In genomic region chr7:37999691-38000090, GRCm38 (mm10) we compare ENCODE assay signal across 8 mouse cellular contexts. TPM values are rescaled to one million over a fixed set of nuclear protein-coding genes. Genes with fewer than 3 reads are reported as not detected.
A peak's percentile ranks its signal among the peaks of the same experiment; 100 is the strongest.
DNase-seq lines count a peak whose midpoint lies in the region; ATAC-seq and TF ChIP-seq lines count a peak whose summit lies in the region.
"Had no signal": no experiment of that assay in that cellular context is flagged by ENCODE, and none has a peak within 500 bp of the region (broad histone marks: within the 10 kb centered on the region; RNA-seq: fewer than 3 reads in every experiment).

No protein-coding gene starts in this region.

- H3K27ac ChIP-seq in kidney, embryonic 16.5 days (ENCODE audit: low read length): no peak overlapping the region
- no peak overlapping the region for H3K27ac ChIP-seq in CH12.LX (ENCODE audit: insufficient read depth, low read depth)
- H3K27ac ChIP-seq: hindbrain, embryonic 15.5 days had no signal

- TF ChIP-seq POLR2A in CH12.LX (IDR thresholded peaks at IDR 0.05; ENCODE audit: low read depth, low read length): no peak

- WGBS in kidney, embryonic 16.5 days: 58% methylated on average over 2 of the region's 2 CpGs

- H3K4me3 ChIP-seq in kidney, embryonic 16.5 days (ENCODE audit: low read length): no peak overlapping the region
- no peak overlapping the region for H3K4me3 ChIP-seq in CH12.LX (replicated peaks in 1 of 3; ENCODE audit: low read depth in 2 of 3, low read length in 2 of 3, poor library complexity in 1 of 3)
- H3K4me3 ChIP-seq: hindbrain, embryonic 15.5 days had no signal

- H3K27me3 ChIP-seq in kidney, embryonic 16.5 days (ENCODE audit: insufficient read depth, low read length): no peaks in the 10 kb centered on the region
- no peaks in the 10 kb centered on the region for H3K27me3 ChIP-seq in CH12.LX (replicated peaks)
- no peaks in the 10 kb centered on the region for H3K27me3 ChIP-seq in splenic B cell, adult 2 months (ENCODE audit: control insufficient read depth, insufficient read depth, low read length, poor library complexity, severe bottlenecking)
- H3K27me3 ChIP-seq: hindbrain, embryonic 15.5 days had no signal

- H3K4me2 ChIP-seq in kidney, embryonic 16.5 days (replicated peaks; ENCODE audit: low read depth, low read length): no peak overlapping the region
- no peak overlapping the region for H3K4me2 ChIP-seq in CH12.LX (ENCODE audit: insufficient read depth, low read depth, poor library complexity, severe bottlenecking)
- H3K4me2 ChIP-seq: hindbrain, embryonic 15.5 days had no signal

- no peak for ATAC-seq in kidney, embryonic 16.5 days (ENCODE audit: low FRiP score, low TSS enrichment)

- H3K36me3 ChIP-seq in kidney, embryonic 16.5 days (ENCODE audit: insufficient read depth, low read length): no peaks in the 10 kb centered on the region
- peaks cover 0 to 26% of the 10 kb centered on the region in 2 experiments for H3K36me3 ChIP-seq in CH12.LX (replicated peaks in 1 of 2; ENCODE audit: control insufficient read depth in 1 of 2, insufficient read depth in 1 of 2, low read length in 1 of 2)
- no peaks in the 10 kb centered on the region for H3K36me3 ChIP-seq in splenic B cell, adult 2 months (ENCODE audit: control insufficient read depth, insufficient read depth, low read length, poor library complexity, severe bottlenecking)
- H3K36me3 ChIP-seq: hindbrain, embryonic 15.5 days had no signal

- in situ Hi-C loops in CH12.LX (cut with MboI; ENCODE audit: low pct_ligation_motif_present, low pct_unique_long_range_greater_than_20kb, low sequenced_read_pairs): no loop called here

- no peaks in the 10 kb centered on the region for H3K9me3 ChIP-seq in kidney, embryonic 16.5 days (ENCODE audit: low read length)
- H3K9me3 ChIP-seq in CH12.LX (replicated peaks; ENCODE audit: low read length): no peaks in the 10 kb centered on the region
- H3K9me3 ChIP-seq: hindbrain, embryonic 15.5 days had no signal

- TF ChIP-seq RAD21 in CH12.LX (IDR thresholded peaks at IDR 0.05; ENCODE audit: low read depth, low read length): no peak

- peak; percentile 14 to 33 for DNase-seq in kidney, postnatal 25 days
- DNase-seq in CH12.LX (ENCODE audit: extremely low read depth): peak; percentile 21
- DNase-seq in WW6 (ENCODE audit: low read depth, low spot score): peak; percentile 29
- peak; percentile 56 for DNase-seq in splenic B cell, adult 2 months (ENCODE audit: low read depth, low spot score)
- DNase-seq in frontal cortex, postnatal 36 days (ENCODE audit: low spot score in 2 of 2): no peak
- no peak for DNase-seq in cerebellum, adult 9-10 months

- no peak overlapping the region for H3K9ac ChIP-seq in kidney, embryonic 16.5 days (replicated peaks; ENCODE audit: low read length)
- no peak overlapping the region for H3K9ac ChIP-seq in CH12.LX (ENCODE audit: insufficient read depth, low read depth)
- H3K9ac ChIP-seq: hindbrain, embryonic 15.5 days had no signal

- no peak for TF ChIP-seq EP300 in CH12.LX (IDR thresholded peaks at IDR 0.05; ENCODE audit: low read length)

- peak in 1 of 2 experiments; percentile 52; a peak in 2 of 4 replicates for TF ChIP-seq CTCF in CH12.LX (conservative IDR thresholded peaks at IDR 0.05 in 1 of 2, IDR thresholded peaks at IDR 0.05 in 1 of 2; ENCODE audit: low read depth in 2 of 2, low read length in 2 of 2)

- H3K4me1 ChIP-seq in kidney, embryonic 16.5 days (ENCODE audit: insufficient read depth, low read length): peaks cover 4% of the 10 kb centered on the region; the same call in 1 of the 2 replicates
- H3K4me1 ChIP-seq in CH12.LX (ENCODE audit: control insufficient read depth in 1 of 2, insufficient read depth in 2 of 2): peaks cover 0 to 8% of the 10 kb centered on the region in 2 experiments; a peak in 1 of 4 replicates

- dilution Hi-C loops in CH12.LX (cut with MboI; ENCODE audit: extremely low pct_ligation_motif_present, extremely low pct_unique_long_range_greater_than_20kb, low sequenced_read_pairs): no loop called here

- peaks cover 27% of the 10 kb centered on the region for H3K79me2 ChIP-seq in CH12.LX (replicated peaks; ENCODE audit: control insufficient read depth, extremely low read depth, insufficient read depth, poor library complexity, severe bottlenecking)

TF ChIP-seq in CH12.LX, 34 proteins besides CTCF, POLR2A, EP300 and RAD21:
- TF ChIP-seq ZKSCAN1 (IDR thresholded peaks at IDR 0.05; ENCODE audit: borderline replicate concordance, low read depth, low read length): no peak
- no peak for TF ChIP-seq GABPA (IDR thresholded peaks at IDR 0.05; ENCODE audit: insufficient replicate concordance, low read depth, low read length)
- TF ChIP-seq BHLHE40 (IDR thresholded peaks at IDR 0.05; ENCODE audit: low read depth, low read length): no peak
- TF ChIP-seq KAT2A (IDR thresholded peaks at IDR 0.05; ENCODE audit: insufficient replicate concordance, low read length): no peak
- TF ChIP-seq SIN3A (IDR thresholded peaks at IDR 0.05; ENCODE audit: low read length): no peak
- TF ChIP-seq MEF2A (IDR thresholded peaks at IDR 0.05; ENCODE audit: borderline replicate concordance, low read depth, low read length): no peak
- no peak for TF ChIP-seq MAZ (IDR thresholded peaks at IDR 0.05; ENCODE audit: low read depth, low read length)
- no peak for TF ChIP-seq TCF12 (IDR thresholded peaks at IDR 0.05; ENCODE audit: low read depth, low read length)
- no peak for TF ChIP-seq RCOR1 (conservative IDR thresholded peaks at IDR 0.05; ENCODE audit: low read depth, low read length)
- no peak for TF ChIP-seq ETS1 (conservative IDR thresholded peaks at IDR 0.05; ENCODE audit: low read depth, low read length)
- no peak for TF ChIP-seq SMC3 (IDR thresholded peaks at IDR 0.05; ENCODE audit: low read depth, low read length)
- TF ChIP-seq NRF1 (IDR thresholded peaks at IDR 0.05; ENCODE audit: low read depth, low read length): no peak
- no peak for TF ChIP-seq POLR2AphosphoS2 (IDR thresholded peaks at IDR 0.05; ENCODE audit: low read depth, low read length)
- no peak for TF ChIP-seq TBP (conservative IDR thresholded peaks at IDR 0.05; ENCODE audit: low read depth, low read length)
- no peak for TF ChIP-seq ELF1 (IDR thresholded peaks at IDR 0.05; ENCODE audit: low read depth, low read length)
- TF ChIP-seq E2F4 (IDR thresholded peaks at IDR 0.05; ENCODE audit: insufficient replicate concordance, low read depth, low read length): no peak
TF ChIP-seq in CH12.LX: peak in this region for 0.

RNA-seq across cellular contexts. Expression of gene Uri1, which starts 23.7 kb away (rescaled TPM):
- polyA plus RNA-seq in kidney, embryonic 16.5 days (2015; fragmentation: Nextera tagmentation; extraction: Ambion mirVana): 42.0 and 43.9 TPM in 2 replicates
- 30.7 and 37.1 TPM in 2 replicates for total RNA-seq in CH12.LX (2012; rRNA removed)
- 53.1 and 53.3 TPM in 2 replicates for total RNA-seq in CH12.LX (2014; rRNA removed)
- polyA plus RNA-seq in CH12.LX (2012; ENCODE audit: insufficient read length, low read depth): 41.4 and 50.1 TPM in 2 replicates

Comparison
In these comparisons a context has a peak if more than half of its experiments do, and no peak if none do; other contexts are left out.
1. DNase-seq: peak in kidney, postnatal 25 days (2 of 2), CH12.LX (single experiment), WW6 (single experiment) and splenic B cell, adult 2 months (single experiment); none in frontal cortex, postnatal 36 days (0 of 2) and cerebellum, adult 9-10 months (single experiment).